Mouse (Mus musculus) bone marrow macrophage, adult 2 months (primary cell): ENCODE results near the gene Zic3.

ENCODE experiments used
- CTCF ChIP-seq: IDR thresholded peaks from 2 replicates; pipeline ENCODE4 v1.5.1; 2012; ENCODE audit warnings: low read depth, mild to moderate bottlenecking, low read length, moderate library complexity
- POLR2A ChIP-seq: IDR thresholded peaks from 2 replicates; pipeline ENCODE4 v1.6.1; 2012; ENCODE audit warnings: mild to moderate bottlenecking, low read depth, low read length, borderline replicate concordance

DNA sequence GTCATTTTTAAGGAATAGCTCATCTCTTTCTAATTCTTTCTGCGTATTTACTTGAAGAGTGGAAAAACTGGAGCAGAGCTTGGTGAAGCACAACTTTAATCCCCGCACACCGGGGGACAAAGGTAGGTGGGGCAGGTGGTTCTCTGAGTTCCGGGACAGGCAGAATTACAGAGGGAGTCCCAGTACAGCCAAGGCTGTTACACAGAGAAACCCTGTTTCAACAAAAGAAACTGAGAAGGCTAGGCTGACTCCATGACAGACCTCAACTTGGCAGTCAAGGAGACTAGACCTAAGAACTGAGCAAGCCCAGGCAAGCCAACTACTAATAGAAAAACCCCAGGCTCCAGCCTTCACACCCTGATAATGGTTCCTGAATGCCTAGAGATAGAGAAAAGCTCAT is 20.0 kb downstream of the Zic3 start:
- TF ChIP-seq CTCF (no peak), POLR2A (no peak)
